Mouse (Mus musculus) heart, embryonic 10.5 days (tissue): ENCODE data around the gene Nlgn2. TPM values are rescaled to one million over a fixed set of nuclear protein-coding genes. Genes with fewer than 3 reads are reported as not detected.

ENCODE experiments used
- DNase-seq: peaks from one replicate; pipeline ENCODE4 v3.0.0-alpha.2; 2017; ENCODE audit warnings: low spot score
- H3K27ac ChIP-seq: fragments of 300-500 bp; sonication (generic); 2 replicates; pipeline ENCODE4 v1.5.1; 2016; ENCODE audit warnings: mild to moderate bottlenecking
- H3K27me3 ChIP-seq: fragments of 300-500 bp; sonication (generic); 2 replicates; pipeline ENCODE4 v1.6.1; 2016; ENCODE audit warnings: mild to moderate bottlenecking; ENCODE audit not compliant: poor library complexity, insufficient read depth, severe bottlenecking
- H3K36me3 ChIP-seq: fragments of 300-500 bp; sonication (generic); 2 replicates; pipeline ENCODE4 v1.6.1; 2016; ENCODE audit warnings: mild to moderate bottlenecking, moderate library complexity
- H3K4me1 ChIP-seq: fragments of 300-500 bp; sonication (generic); 2 replicates; pipeline ENCODE4 v1.6.1; 2016; ENCODE audit warnings: mild to moderate bottlenecking
- H3K4me3 ChIP-seq: fragments of 300-500 bp; sonication (generic); 2 replicates; pipeline ENCODE4 v1.5.1; 2016; ENCODE audit warnings: mild to moderate bottlenecking, moderate library complexity
- H3K9me3 ChIP-seq: fragments of 300-500 bp; sonication (generic); 2 replicates; pipeline ENCODE4 v1.6.1; 2016; ENCODE audit warnings: mild to moderate bottlenecking, moderate library complexity
- WGBS: fragments of 180-500 bp; shearing (Covaris S2); methylation state at CpG from one replicate; pipeline ENCODE4 v1.1.7; 2016; 5-methylcytosine and 5-hydroxymethylcytosine counted together
- polyA plus RNA-seq: library from polyadenylated mRNA; unstranded; fragments of >200 nt; fragmentation: Nextera tagmentation; extraction: Ambion mirVana; gene quantifications from 2 replicates; pipeline ENCODE4 v1.2.1, GENCODE M21; 2016

Nlgn2 gene
- polyA plus RNA-seq = 1.3 and 3.7 TPM in 2 replicates

- no peaks in the 10 kb centered on the region for H3K9me3 ChIP-seq
- peak within 1 kb of the TSS; percentile 93 for H3K27ac ChIP-seq
- DNase-seq = no peak
- peak within 1 kb of the TSS; percentile 69 for H3K4me3 ChIP-seq
- WGBS = 0% methylated on average over 32 of the region's 32 CpGs
- peaks cover 7% of the 10 kb centered on the region for H3K36me3 ChIP-seq
- peaks cover 54% of the 10 kb centered on the region for H3K4me1 ChIP-seq
- H3K27me3 ChIP-seq = peaks cover 45% of the 10 kb centered on the region
Observed at GRCm38 (mm10) chr11:69837604-69837951, at the start of gene Nlgn2. Gene Nlgn2, minus strand, starts transcription at chr11:69837784.

DNA sequence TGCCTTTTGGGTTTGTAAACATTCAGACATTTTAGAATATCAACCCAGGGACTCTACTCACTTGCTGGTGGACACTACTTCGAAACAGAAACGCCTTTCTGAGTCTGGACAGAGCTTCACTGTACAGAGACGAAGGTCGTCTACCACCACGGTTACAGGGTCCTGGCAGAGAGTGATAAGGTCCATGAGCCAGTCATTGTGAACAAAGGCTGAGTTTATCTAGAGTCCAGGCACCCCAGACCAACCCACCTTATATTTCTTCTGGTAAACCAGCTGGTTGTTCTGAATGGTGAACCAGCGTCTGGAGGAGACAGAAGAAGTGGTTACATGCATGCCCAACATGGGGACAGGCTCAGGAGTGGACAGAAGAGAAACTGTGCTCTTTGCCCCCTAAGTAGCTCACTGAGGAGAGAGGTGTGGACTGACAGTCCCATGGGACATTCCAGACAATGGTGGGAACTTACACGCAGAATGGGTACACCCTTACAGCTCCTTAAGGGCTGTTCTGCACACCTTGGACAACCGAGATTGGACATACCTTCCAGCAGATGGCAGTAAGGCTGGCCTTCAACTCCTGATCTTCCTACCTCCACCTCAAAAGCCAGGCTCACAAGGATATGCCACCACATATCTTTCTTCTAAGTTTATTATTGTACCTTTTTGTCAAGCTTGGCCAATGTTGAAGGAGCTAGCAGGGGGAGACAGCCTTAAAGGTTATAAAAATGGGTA lies 49.5 kb upstream of the Nlgn2 start:
- no peaks in the 10 kb centered on the region for H3K27me3 ChIP-seq
- H3K4me3 ChIP-seq = no peak overlapping the region
- peak; percentile 87 for DNase-seq
- peak overlapping the region; percentile 65; the same call in 1 of the 2 replicates for H3K27ac ChIP-seq
- H3K9me3 ChIP-seq = no peaks in the 10 kb centered on the region
- H3K36me3 ChIP-seq = 0 out of 2 replicates have a peak, but pooled peaks cover 2% of the 10 kb centered on the region
- H3K4me1 ChIP-seq = peaks cover 54% of the 10 kb centered on the region
- WGBS = 52% methylated on average over 8 of the region's 8 CpGs

DNA sequence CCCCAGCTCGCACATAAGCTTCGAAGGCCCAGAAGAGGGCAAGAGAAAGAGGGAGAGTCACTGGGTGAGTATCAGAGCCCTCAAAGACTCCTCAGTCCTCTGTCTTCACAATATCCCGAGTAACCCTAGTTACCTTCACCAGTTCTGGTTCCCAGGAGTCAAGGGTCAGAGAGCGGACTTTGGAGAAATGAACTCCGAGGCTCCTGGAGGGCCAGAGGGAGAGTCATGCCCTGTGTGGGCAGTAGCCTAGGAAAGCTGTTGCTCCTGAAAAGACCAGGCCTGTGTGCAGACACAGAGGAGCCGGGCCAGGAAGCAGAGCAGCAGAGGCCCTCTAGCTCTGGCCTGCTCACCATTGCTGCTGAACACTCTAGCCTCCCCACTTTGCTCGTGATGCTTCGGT lies 47.1 kb upstream of the Nlgn2 start:
- no peak for DNase-seq
- peak overlapping the region; percentile 8; the same call in 1 of the 2 replicates for H3K4me3 ChIP-seq
- no peaks in the 10 kb centered on the region for H3K9me3 ChIP-seq
- peaks cover 1% of the 10 kb centered on the region; the same call in 1 of the 2 replicates for H3K27me3 ChIP-seq
- peaks cover 61% of the 10 kb centered on the region for H3K4me1 ChIP-seq
- 0 out of 2 replicates have a peak, but pooled peaks cover 2% of the 10 kb centered on the region for H3K36me3 ChIP-seq
- peak overlapping the region; percentile 74 for H3K27ac ChIP-seq
- whole genome bisulfite sequencing = 81% methylated on average over 8 of the region's 8 CpGs

DNA sequence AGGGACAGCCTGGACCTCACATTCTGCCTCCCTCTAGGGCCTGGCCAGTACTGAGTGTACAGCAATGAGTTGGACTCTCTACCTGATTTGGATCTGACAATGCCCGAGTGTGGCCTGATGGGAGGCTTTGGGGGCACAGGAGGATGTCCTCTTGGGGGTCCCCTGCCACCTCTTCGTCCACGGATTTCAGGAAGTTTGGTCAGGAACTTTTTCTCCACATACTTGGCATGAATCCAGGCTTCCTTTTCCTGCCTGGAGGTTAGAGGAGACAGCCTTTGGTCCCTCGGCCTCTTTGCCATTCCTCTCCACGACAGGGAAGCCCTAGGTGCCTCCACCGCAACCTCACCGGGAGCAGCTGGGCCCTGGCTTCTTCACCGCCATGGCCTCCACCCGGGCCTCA lies 46.7 kb upstream of the Nlgn2 start:
- no peak for DNase-seq
- peaks cover 6% of the 10 kb centered on the region; the same call in 1 of the 2 replicates for H3K27me3 ChIP-seq
- H3K36me3 ChIP-seq = 0 out of 2 replicates have a peak, but pooled peaks cover 2% of the 10 kb centered on the region
- peak overlapping the region; percentile 8; the same call in 1 of the 2 replicates for H3K4me3 ChIP-seq
- H3K4me1 ChIP-seq = peaks cover 61% of the 10 kb centered on the region
- 74% methylated on average over 9 of the region's 9 CpGs for WGBS
- H3K27ac ChIP-seq = peak overlapping the region; percentile 74
- H3K9me3 ChIP-seq = no peaks in the 10 kb centered on the region

- peaks cover 6% of the 10 kb centered on the region; the same call in 1 of the 2 replicates for H3K27me3 ChIP-seq
- H3K9me3 ChIP-seq = no peaks in the 10 kb centered on the region
- no peak overlapping the region for H3K4me3 ChIP-seq
- H3K36me3 ChIP-seq = 0 out of 2 replicates have a peak, but pooled peaks cover 2% of the 10 kb centered on the region
- WGBS = 80% methylated on average over 8 of the region's 8 CpGs
- peaks cover 67% of the 10 kb centered on the region for H3K4me1 ChIP-seq
- peak overlapping the region; percentile 74 for H3K27ac ChIP-seq
- DNase-seq = peak; percentile 73
Observed at GRCm38 (mm10) chr11:69883527-69884151, 46.1 kb upstream of the Nlgn2 start.

DNA sequence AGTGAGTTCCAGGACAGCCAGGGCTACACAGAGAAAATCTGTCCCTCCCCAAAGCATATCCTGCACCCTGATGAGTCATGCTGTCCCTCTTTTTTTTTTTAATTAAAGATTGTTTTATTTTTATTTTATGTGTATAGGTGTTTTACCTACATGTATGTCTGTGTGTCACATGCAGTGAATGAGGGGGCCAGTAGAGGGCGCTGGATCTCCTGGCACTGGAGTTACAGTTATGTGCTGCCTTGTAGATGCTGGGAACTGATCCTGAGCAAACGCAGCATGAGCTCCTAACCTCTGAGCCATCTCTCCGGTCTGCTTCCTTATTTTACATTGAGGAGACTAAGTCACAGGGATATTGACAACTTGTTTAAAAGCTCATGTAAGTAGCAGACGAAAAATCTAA lies 45.5 kb upstream of the Nlgn2 start:
- DNase-seq = no peak
- WGBS = 62% methylated on average over 4 of the region's 4 CpGs

GRCm38 (mm10) chr11:69881787-69882670 lies 44.4 kb upstream of the Nlgn2 start:
- no peak for DNase-seq
- H3K9me3 ChIP-seq = no peaks in the 10 kb centered on the region
- H3K4me1 ChIP-seq = peaks cover 75% of the 10 kb centered on the region
- H3K27me3 ChIP-seq = peaks cover 6% of the 10 kb centered on the region; the same call in 1 of the 2 replicates
- H3K36me3 ChIP-seq = 0 out of 2 replicates have a peak, but pooled peaks cover 2% of the 10 kb centered on the region
- peak overlapping the region; percentile 71 for H3K4me3 ChIP-seq
- 61% methylated on average over 21 of the region's 21 CpGs for WGBS
- H3K27ac ChIP-seq = peak overlapping the region; percentile 91

More for the DNA sequence above, 45.5 kb upstream of the Nlgn2 start:
- Histone ChIP-seq H3K9me3 (no peaks in the 10 kb centered on the region), H3K36me3 (0 out of 2 replicates have a peak, but pooled peaks cover 2% of the 10 kb centered on the region), H3K27ac (no peak overlapping the region), H3K4me1 (peaks cover 71% of the 10 kb centered on the region), H3K27me3 (peaks cover 6% of the 10 kb centered on the region; the same call in 1 of the 2 replicates), H3K4me3 (no peak overlapping the region)

- DNase-seq = peak; percentile 97
- peak within 1 kb of the TSS; percentile 71 for H3K4me3 ChIP-seq
- peak within 1 kb of the TSS; percentile 91 for H3K27ac ChIP-seq
- H3K4me1 ChIP-seq = peaks cover 75% of the 10 kb centered on the region
- under 1% methylated on average over 46 of the region's 46 CpGs for WGBS
- H3K27me3 ChIP-seq = peaks cover 6% of the 10 kb centered on the region; the same call in 1 of the 2 replicates
- H3K9me3 ChIP-seq = no peaks in the 10 kb centered on the region
- no peaks in the 10 kb centered on the region for H3K36me3 ChIP-seq
Observed at GRCm38 (mm10) chr11:69880853-69881603, 43.4 kb upstream of the Nlgn2 start, which contains the start of gene Kctd11. Gene Kctd11, minus strand, starts transcription at chr11:69881406.

GRCm38 (mm10) chr11:69880506-69880852 lies 42.9 kb upstream of the Nlgn2 start:
- no peak for DNase-seq
- peaks cover 75% of the 10 kb centered on the region for H3K4me1 ChIP-seq

DNA sequence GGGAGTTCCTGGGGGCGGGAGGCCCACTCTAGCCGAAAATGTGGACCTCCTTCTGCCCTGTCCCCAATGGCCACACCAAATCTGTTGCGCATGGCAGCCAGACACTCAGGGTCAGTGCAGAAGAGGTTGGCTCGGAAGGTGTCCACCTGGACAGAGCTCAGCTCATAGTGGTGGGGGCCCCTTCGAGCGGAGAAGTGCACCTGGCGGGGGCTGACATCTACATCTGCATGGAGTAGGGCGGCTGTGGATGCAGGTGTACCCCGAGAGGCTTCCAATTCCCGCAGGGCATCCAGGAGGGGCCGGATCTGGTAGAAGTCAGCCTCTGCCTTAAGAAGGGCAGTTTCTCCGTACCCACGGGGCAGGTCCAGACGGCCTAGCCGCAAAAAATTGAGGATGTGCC lies 42.1 kb upstream of the Nlgn2 start:
- peaks cover 67% of the 10 kb centered on the region for H3K4me1 ChIP-seq
- peak overlapping the region; percentile 91 for H3K27ac ChIP-seq
- H3K9me3 ChIP-seq = no peaks in the 10 kb centered on the region
- no peak for DNase-seq
- H3K4me3 ChIP-seq = peak overlapping the region; percentile 71
- H3K27me3 ChIP-seq = peaks cover 6% of the 10 kb centered on the region; the same call in 1 of the 2 replicates
- 51% methylated on average over 15 of the region's 15 CpGs for WGBS
- no peaks in the 10 kb centered on the region for H3K36me3 ChIP-seq

More at GRCm38 (mm10) chr11:69880506-69880852, 42.9 kb upstream of the Nlgn2 start:
- no peaks in the 10 kb centered on the region for H3K9me3 ChIP-seq
- H3K27ac ChIP-seq = peak overlapping the region; percentile 91
- peak overlapping the region; percentile 71 for H3K4me3 ChIP-seq
- WGBS = under 1% methylated on average over 18 of the region's 18 CpGs
- H3K36me3 ChIP-seq = no peaks in the 10 kb centered on the region
- H3K27me3 ChIP-seq = peaks cover 6% of the 10 kb centered on the region; the same call in 1 of the 2 replicates

GRCm38 (mm10) chr11:69878952-69879351 lies 41.4 kb upstream of the Nlgn2 start:
- DNase-seq = no peak
- Histone ChIP-seq H3K4me3 (peak overlapping the region; percentile 71), H3K27ac (peak overlapping the region; percentile 91; the same call in 1 of the 2 replicates), H3K36me3 (no peaks in the 10 kb centered on the region), H3K9me3 (no peaks in the 10 kb centered on the region), H3K27me3 (peaks cover 6% of the 10 kb centered on the region; the same call in 1 of the 2 replicates), H3K4me1 (peaks cover 59% of the 10 kb centered on the region)
- 85% methylated on average over 6 of the region's 6 CpGs for WGBS
